Mouse (Mus musculus) olfactory bulb, adult 2 months (tissue): ENCODE data around the gene Ccnyl1.

Experiments used
- CTCF ChIP-seq: fragments of 200-500 bp; IDR thresholded peaks from 2 replicates; pipeline ENCODE4 v1.5.1; 2012; ENCODE audit warnings: low read depth, mild to moderate bottlenecking, low read length, moderate library complexity; ENCODE audit not compliant: insufficient read depth
- POLR2A ChIP-seq: fragments of 200-500 bp; IDR thresholded peaks from 2 replicates; pipeline ENCODE4 v1.6.1; 2012; ENCODE audit warnings: mild to moderate bottlenecking, low read depth, low read length, moderate library complexity; ENCODE audit not compliant: insufficient read depth

- TF ChIP-seq POLR2A: no peak
- TF ChIP-seq CTCF: no peak
Measured at GRCm38 (mm10) chr1:64669451-64669850, 20.8 kb upstream of the Ccnyl1 start.
